In the genomic region with DNA sequence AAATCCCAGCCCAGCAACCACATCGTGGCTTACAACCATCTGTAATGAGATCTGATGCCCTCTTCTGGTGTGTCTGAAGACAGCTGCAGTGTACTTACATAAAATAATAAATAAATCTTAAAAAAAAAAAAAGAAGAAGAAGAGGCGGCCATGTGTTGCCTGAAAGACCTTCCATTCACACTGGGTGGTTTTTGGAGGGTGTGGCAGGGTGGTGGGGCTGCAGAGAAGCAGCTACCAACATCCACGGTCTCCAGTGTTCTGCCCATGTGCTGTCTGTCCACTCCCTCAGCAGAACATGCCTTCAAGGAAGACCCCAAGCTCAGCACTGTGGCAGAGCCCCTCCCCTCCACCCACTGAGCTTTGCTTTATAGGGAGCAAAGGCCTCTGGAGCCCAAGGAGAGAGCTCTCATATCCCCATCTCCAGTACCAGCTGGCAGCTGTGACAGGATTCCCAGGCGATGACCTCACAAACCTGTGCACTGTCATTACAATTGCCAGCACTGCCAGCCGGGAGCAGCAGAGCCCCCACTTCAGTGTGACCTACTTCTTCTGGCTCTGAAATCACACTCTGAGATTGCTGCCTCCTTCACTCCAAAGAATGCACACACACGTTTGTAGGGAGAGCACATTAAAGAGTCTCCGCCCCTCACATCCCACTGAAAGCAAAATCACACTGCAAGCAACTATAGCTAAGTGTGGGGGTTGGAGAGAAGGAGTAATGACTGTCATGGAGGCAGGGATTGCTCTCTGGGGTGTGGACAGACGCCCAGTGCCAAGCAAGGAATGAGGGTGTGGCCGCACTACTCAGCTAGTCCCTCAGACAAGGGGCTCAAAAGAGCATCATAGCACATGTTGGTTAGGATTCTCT, we compare ENCODE assay signal across 8 mouse cellular contexts.
DNase-seq lines count a peak whose midpoint lies in the region; ATAC-seq and TF ChIP-seq lines count a peak whose summit lies in the region.

No protein-coding gene starts in this region.

- TF ChIP-seq CTCF in bone marrow, adult 2 months (IDR thresholded peaks at IDR 0.05; ENCODE audit: control insufficient read depth, insufficient read depth, low read length), result no peak

- peak overlapping the region; percentile 70 for H3K27ac ChIP-seq in heart, embryonic 13.5 days (replicated peaks)
- peak overlapping the region; percentile 46 for H3K27ac ChIP-seq in bone marrow, adult 2 months (ENCODE audit: control insufficient read depth, insufficient read depth, low read depth, low read length, poor library complexity)
- no peak overlapping the region for H3K27ac ChIP-seq in forebrain, embryonic 16.5 days (ENCODE audit: low read length)

- H3K9ac ChIP-seq in heart, embryonic 13.5 days, result no peak overlapping the region
- no peak overlapping the region for H3K9ac ChIP-seq in forebrain, embryonic 16.5 days (replicated peaks; ENCODE audit: low read depth, low read length)

- WGBS in heart, embryonic 13.5 days, result 51% methylated on average over 9 of the region's 9 CpGs
- WGBS in bone marrow, adult 2 months, result 70% methylated on average over 9 of the region's 9 CpGs
- WGBS in forebrain, embryonic 16.5 days, result 57% methylated on average over 9 of the region's 9 CpGs

- H3K27me3 ChIP-seq in heart, embryonic 13.5 days (replicated peaks), result no peaks in the 10 kb centered on the region
- no peaks in the 10 kb centered on the region for H3K27me3 ChIP-seq in forebrain, embryonic 16.5 days (replicated peaks; ENCODE audit: control insufficient read depth, insufficient read depth, low read length)

- peak; percentile 22; the same call in 1 of the 2 replicates for ATAC-seq in heart, embryonic 13.5 days (ENCODE audit: extremely low read depth, insufficient number of reproducible peaks, low FRiP score, low TSS enrichment)
- ATAC-seq in forebrain, embryonic 16.5 days, result peak; percentile 57

- no peak overlapping the region for H3K4me3 ChIP-seq in heart, embryonic 13.5 days
- no peak overlapping the region for H3K4me3 ChIP-seq in bone marrow, adult 2 months (replicated peaks; ENCODE audit: control insufficient read depth, low read depth, low read length)
- no peak overlapping the region for H3K4me3 ChIP-seq in forebrain, embryonic 16.5 days (replicated peaks; ENCODE audit: low read length)

- no peaks in the 10 kb centered on the region for H3K9me3 ChIP-seq in heart, embryonic 13.5 days
- H3K9me3 ChIP-seq in forebrain, embryonic 16.5 days (ENCODE audit: control insufficient read depth, low read length), result no peaks in the 10 kb centered on the region

- intact Hi-C loops in heart, postnatal 36 days (cut with DNase I), result loop anchor here (2.0 to 5.0 kb wide), 2 partner anchors 25 to 54 kb away; no protein-coding TSS in a partner anchor

- H3K36me3 ChIP-seq in heart, embryonic 13.5 days, result no peaks in the 10 kb centered on the region
- no peaks in the 10 kb centered on the region for H3K36me3 ChIP-seq in forebrain, embryonic 16.5 days (ENCODE audit: control insufficient read depth, insufficient read depth)

- no peak for TF ChIP-seq POLR2A in bone marrow, adult 2 months (IDR thresholded peaks at IDR 0.05; ENCODE audit: borderline replicate concordance, control insufficient read depth, low read depth, low read length)

- H3K4me1 ChIP-seq in heart, embryonic 13.5 days, result peaks cover 47% of the 10 kb centered on the region
- peaks cover 12% of the 10 kb centered on the region for H3K4me1 ChIP-seq in bone marrow, adult 2 months (ENCODE audit: control insufficient read depth, insufficient read depth, low read length)
- peaks cover 10% of the 10 kb centered on the region for H3K4me1 ChIP-seq in forebrain, embryonic 16.5 days (replicated peaks; ENCODE audit: control insufficient read depth, insufficient read depth, low read length)

- no peak for DNase-seq in heart, postnatal 36 days
- DNase-seq in left cerebral cortex, adult 9 months (ENCODE audit: low spot score in 2 of 2), result peak; percentile 58 to 69
- peak; percentile 78 for DNase-seq in retina, embryonic 14.5 days (ENCODE audit: low spot score)
- no peak for DNase-seq in urinary bladder, postnatal 36 days (ENCODE audit: low spot score in 2 of 2)
- DNase-seq in ovary, postnatal 14 days (ENCODE audit: low spot score), result no peak

- H3K4me2 ChIP-seq in heart, embryonic 13.5 days, result peak overlapping the region; percentile 5
- no peak overlapping the region for H3K4me2 ChIP-seq in forebrain, embryonic 16.5 days (ENCODE audit: low read length)

Comparison
In these comparisons a context has a peak if more than half of its experiments do, and no peak if none do; other contexts are left out.
1. DNase-seq: peak in left cerebral cortex, adult 9 months (2 of 2) and retina, embryonic 14.5 days (single experiment); none in heart, postnatal 36 days (0 of 2), urinary bladder, postnatal 36 days (0 of 2) and ovary, postnatal 14 days (single experiment).